Mouse (Mus musculus) splenic B cell, adult 2 months (primary cell): ENCODE measurements around the gene Ncf2.
"Not testable (repeated sequence)": the region's sequence is repeated elsewhere in the genome, so short reads cannot be mapped to it uniquely, and the experiment has no call there.

Source experiments
- DNase-seq: peaks from one replicate; pipeline ENCODE4 v3.0.0-alpha.2; 2011; ENCODE audit warnings: low read depth, low spot score
- H3K27me3 ChIP-seq: 2 replicates; pipeline ENCODE4 v1.6.1; 2012; ENCODE audit warnings: mild to moderate bottlenecking, low read length, moderate library complexity, mixed read lengths; ENCODE audit not compliant: control insufficient read depth, poor library complexity, insufficient read depth, severe bottlenecking
- H3K36me3 ChIP-seq: 2 replicates; pipeline ENCODE4 v1.6.1; 2012; ENCODE audit warnings: mild to moderate bottlenecking, low read length, moderate library complexity, mixed read lengths; ENCODE audit not compliant: control insufficient read depth, poor library complexity, insufficient read depth, severe bottlenecking

Ncf2 gene

DNA sequence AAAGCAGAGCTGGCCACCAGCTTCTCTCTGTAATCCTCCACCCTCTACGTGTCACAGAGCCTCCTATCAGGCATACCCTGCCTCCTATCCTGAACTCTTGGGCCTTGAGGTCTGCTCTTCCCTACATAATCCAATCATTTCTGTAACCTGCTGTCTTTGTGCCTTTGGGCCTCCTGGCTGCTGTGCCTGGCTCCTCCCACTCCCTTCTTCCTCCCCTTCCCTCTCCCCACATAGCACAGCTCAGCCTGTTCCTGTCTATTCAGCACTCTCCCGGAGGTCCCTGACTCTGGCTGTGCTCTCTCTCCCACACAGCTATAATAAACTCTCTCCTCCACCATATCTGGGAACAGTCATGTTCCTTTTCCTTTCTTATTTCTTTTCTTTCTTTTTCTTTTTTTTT lies at the start of gene Ncf2:
Gene Ncf2, plus strand, starts transcription at position 298 of the 400 bp plus-strand sequence.
- Histone ChIP-seq H3K27me3 (no peaks in the 10 kb centered on the region), H3K36me3 (no peaks in the 10 kb centered on the region)
- DNase-seq = no peak

GRCm38 (mm10) chr1:152750312-152750965 lies 49.6 kb upstream of the Ncf2 start, which contains the start of gene Apobec4:
TSS of gene Apobec4 (plus strand) at chr1:152750551.
- DNase-seq = no peak
- no peaks in the 10 kb centered on the region for H3K36me3 ChIP-seq
- H3K27me3 ChIP-seq = no peaks in the 10 kb centered on the region

DNA sequence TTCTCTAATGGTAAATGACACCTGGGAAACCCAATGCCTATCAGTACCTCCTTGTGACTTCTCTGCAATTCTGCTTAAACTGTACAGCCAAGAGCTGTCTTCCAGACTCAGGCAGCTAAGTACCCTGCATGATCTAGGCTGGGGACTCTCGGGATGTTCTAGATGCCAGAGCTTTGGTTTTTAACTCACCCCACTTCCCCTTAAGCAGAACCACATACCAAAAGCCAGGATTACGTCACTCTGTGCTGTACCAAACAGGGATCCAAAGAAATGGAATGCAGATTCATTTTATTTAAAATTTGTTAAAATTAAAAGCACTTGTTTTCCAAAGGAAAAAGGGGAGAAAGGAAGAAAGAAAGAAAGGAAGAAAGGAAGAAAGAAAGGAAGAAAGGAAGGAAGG lies 38.2 kb upstream of the Ncf2 start:
- Histone ChIP-seq H3K36me3 (no peaks in the 10 kb centered on the region), H3K27me3 (no peaks in the 10 kb centered on the region)
- DNase-seq = no peak

DNA sequence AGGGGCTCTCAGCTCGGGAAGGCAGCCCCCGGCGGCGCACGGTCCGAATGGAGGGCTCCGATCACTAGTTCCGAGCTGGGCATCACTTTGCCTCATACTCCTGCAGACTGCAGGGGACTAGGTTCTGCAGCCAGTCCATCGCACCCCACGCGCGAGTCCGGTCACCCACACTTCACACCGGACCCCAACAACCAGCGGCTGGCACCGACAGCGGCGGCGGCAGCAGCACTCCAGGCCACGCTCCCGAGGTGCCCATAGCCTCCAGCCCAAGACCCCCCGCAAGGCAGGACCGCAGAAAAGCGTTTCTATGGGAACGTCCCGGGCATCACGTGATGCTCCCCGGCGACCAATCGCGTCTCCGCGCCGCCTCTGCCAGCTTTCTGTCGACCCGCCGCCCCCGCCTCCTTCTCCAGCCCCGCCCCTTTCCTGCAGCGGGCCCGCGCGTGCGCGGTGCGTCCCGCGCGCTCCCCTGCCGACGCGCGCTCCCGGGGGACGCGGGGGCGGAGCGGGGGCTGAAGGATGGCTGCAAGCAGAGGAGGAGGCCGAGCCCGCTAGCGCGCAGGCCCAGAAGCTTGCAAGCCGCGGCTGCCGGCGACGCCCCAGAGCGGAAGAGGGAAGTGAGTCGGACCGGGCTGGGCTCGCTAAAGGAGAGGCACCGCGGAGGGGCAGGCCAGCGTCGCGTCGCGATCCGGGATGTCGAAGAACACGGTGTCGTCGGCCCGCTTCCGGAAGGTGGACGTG lies 33.8 kb upstream of the Ncf2 start, which contains the start of the genes Rgl1 and Arpc5:
Gene Rgl1, minus strand, starts transcription at position 320 of the 741 bp plus-strand sequence.
Gene Arpc5, plus strand, starts transcription at position 511 of the 741 bp plus-strand sequence.
- DNase-seq = peak; percentile 99
- no peaks in the 10 kb centered on the region for H3K27me3 ChIP-seq
- H3K36me3 ChIP-seq = peaks cover 15% of the 10 kb centered on the region

GRCm38 (mm10) chr1:152766804-152767748 lies 32.9 kb upstream of the Ncf2 start:
- peak; percentile 47 for DNase-seq
- Histone ChIP-seq H3K27me3 (no peaks in the 10 kb centered on the region), H3K36me3 (peaks cover 17% of the 10 kb centered on the region)

GRCm38 (mm10) chr1:152767749-152768488 lies 32.1 kb upstream of the Ncf2 start:
- Histone ChIP-seq H3K36me3 (peaks cover 21% of the 10 kb centered on the region), H3K27me3 (no peaks in the 10 kb centered on the region)
- peak; percentile 92 for DNase-seq

- H3K36me3 ChIP-seq = peaks cover 33% of the 10 kb centered on the region
- DNase-seq = no peak
- no peaks in the 10 kb centered on the region for H3K27me3 ChIP-seq
Measured at GRCm38 (mm10) chr1:152771016-152771415, 29.0 kb upstream of the Ncf2 start.

DNA sequence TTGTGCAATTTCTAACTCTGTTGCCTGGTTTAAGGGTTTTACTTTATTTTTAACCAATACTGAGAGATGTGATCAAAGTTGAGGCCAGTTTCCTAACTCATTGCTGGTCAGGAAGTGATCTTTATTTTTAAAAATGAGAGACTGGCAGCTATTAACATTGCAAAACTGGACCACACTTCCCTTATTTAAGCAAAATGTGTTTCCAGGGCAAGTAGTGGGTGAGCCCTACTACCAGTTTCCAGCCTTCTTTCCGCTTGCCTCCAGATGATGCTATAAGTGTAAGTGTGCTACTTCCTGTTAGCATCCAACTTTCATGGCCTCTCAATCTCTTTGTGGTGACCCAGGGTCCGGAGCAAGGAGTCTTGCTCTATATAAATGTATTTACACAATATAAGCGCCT lies 25.4 kb upstream of the Ncf2 start:
- not testable (repeated sequence) for DNase-seq

GRCm38 (mm10) chr1:152779071-152779737 lies 20.8 kb upstream of the Ncf2 start:
- peaks cover 7% of the 10 kb centered on the region for H3K36me3 ChIP-seq
- DNase-seq = peak; percentile 78
- no peaks in the 10 kb centered on the region for H3K27me3 ChIP-seq

More for the DNA sequence above, 25.4 kb upstream of the Ncf2 start:
- not testable (repeated sequence) for H3K27me3 ChIP-seq
- H3K36me3 ChIP-seq = peaks cover 31% of the 10 kb centered on the region

- no peak for DNase-seq
Measured at GRCm38 (mm10) chr1:152784620-152785019, 15.4 kb upstream of the Ncf2 start.

GRCm38 (mm10) chr1:152785446-152785845 lies 14.5 kb upstream of the Ncf2 start:
- not testable (repeated sequence) for H3K36me3 ChIP-seq, H3K27me3 ChIP-seq, DNase-seq

More at GRCm38 (mm10) chr1:152784620-152785019, 15.4 kb upstream of the Ncf2 start:
- H3K36me3 ChIP-seq = no peaks in the 10 kb centered on the region
- H3K27me3 ChIP-seq = no peaks in the 10 kb centered on the region

- DNase-seq = no peak
- no peaks in the 10 kb centered on the region for H3K36me3 ChIP-seq
Measured at GRCm38 (mm10) chr1:152786953-152787352, 13.0 kb upstream of the Ncf2 start.

GRCm38 (mm10) chr1:152788121-152788660 lies 11.8 kb upstream of the Ncf2 start:
- H3K36me3 ChIP-seq = no peaks in the 10 kb centered on the region
- DNase-seq = no peak
- H3K27me3 ChIP-seq = no peaks in the 10 kb centered on the region

More at GRCm38 (mm10) chr1:152786953-152787352, 13.0 kb upstream of the Ncf2 start:
- H3K27me3 ChIP-seq = no peaks in the 10 kb centered on the region
